Mouse (Mus musculus) adrenal gland, postnatal 14 days (tissue): ENCODE results near the gene Arsj. TPM values are rescaled to one million over a fixed set of nuclear protein-coding genes. Genes with fewer than 3 reads are reported as not detected.
A peak's percentile ranks its signal among the peaks of the same experiment; 100 is the strongest.

Experiments used
- DNase-seq: peaks from one replicate; pipeline ENCODE4 v3.0.0; 2021; ENCODE audit warnings: mixed read lengths
- total RNA-seq: library from RNA; stranded (reverse); gene quantifications from 2 replicates; pipeline ENCODE4 v1.2.3, GENCODE M21; 2021

Gene Arsj
- total RNA-seq, 1 experiment from 2014 or later, result 0.26 TPM

GRCm38 (mm10) chr3:126402836-126403235 is 39.4 kb downstream of the Arsj start:
- DNase-seq, result peak; percentile 78

GRCm38 (mm10) chr3:126404199-126404598 is 40.7 kb downstream of the Arsj start:
- no peak for DNase-seq

GRCm38 (mm10) chr3:126430524-126431064 is 67.1 kb downstream of the Arsj start:
- DNase-seq, result no peak

- DNase-seq, result no peak
These were observed 75.8 kb downstream of the Arsj start for GRCm38 (mm10) chr3:126439331-126439730.

GRCm38 (mm10) chr3:126449058-126449457 is 85.6 kb downstream of the Arsj start:
- DNase-seq, result no peak

GRCm38 (mm10) chr3:126449515-126449914 is 86.0 kb downstream of the Arsj start:
- no peak for DNase-seq

- DNase-seq, result no peak
These were observed 92.5 kb downstream of the Arsj start for GRCm38 (mm10) chr3:126455787-126456482.

GRCm38 (mm10) chr3:126463119-126463815 is 99.8 kb downstream of the Arsj start:
- peak; percentile 35 for DNase-seq

- DNase-seq, result no peak
These were observed 100.8 kb downstream of the Arsj start for GRCm38 (mm10) chr3:126464262-126464661.

Other genes starting within 250 kb of the Arsj start
- gene Camk2d, start 232.6 kb downstream of the Arsj start, total RNA-seq, result 78.9 and 95.8 TPM in 2 replicates